Mouse (Mus musculus): ENCODE measurements around the gene Mdm4.
A peak's percentile ranks its signal among the peaks of the same experiment; 100 is the strongest.
"Not testable (repeated sequence)": the region's sequence is repeated elsewhere in the genome, so short reads cannot be mapped to it uniquely, and the experiment has no call there.

The Mdm4 gene

GRCm38 (mm10) chr1:133020137-133020894 lies 10.0 kb downstream of the Mdm4 start:
- DNase-seq (ENCODE audit: low spot score) = no peak

- no peak for DNase-seq (ENCODE audit: low spot score)
Measured at GRCm38 (mm10) chr1:133019312-133019711, 11.0 kb downstream of the Mdm4 start.

- no peak for DNase-seq (ENCODE audit: low spot score)
Measured at GRCm38 (mm10) chr1:133018580-133018979, 11.8 kb downstream of the Mdm4 start.

- no peak for DNase-seq (ENCODE audit: low spot score)
Measured at GRCm38 (mm10) chr1:133016775-133017428, 13.5 kb downstream of the Mdm4 start.

- no peak for DNase-seq (ENCODE audit: low spot score)
Measured at GRCm38 (mm10) chr1:133014196-133014595, 16.2 kb downstream of the Mdm4 start.

- peak; percentile 55 for DNase-seq (ENCODE audit: low spot score)
Measured at GRCm38 (mm10) chr1:133013331-133013730, 17.0 kb downstream of the Mdm4 start.

- DNase-seq (ENCODE audit: low spot score) = no peak
Measured at GRCm38 (mm10) chr1:133011955-133012841, 18.2 kb downstream of the Mdm4 start.

- no peak for DNase-seq (ENCODE audit: low spot score)
Measured at GRCm38 (mm10) chr1:133006571-133006970, 23.8 kb downstream of the Mdm4 start.

GRCm38 (mm10) chr1:133000347-133000746 lies 30.0 kb downstream of the Mdm4 start:
- DNase-seq (ENCODE audit: low spot score) = no peak

GRCm38 (mm10) chr1:132991580-132991979 lies 38.8 kb downstream of the Mdm4 start:
- no peak for DNase-seq (ENCODE audit: low spot score)

- DNase-seq (ENCODE audit: low spot score) = no peak
Measured at GRCm38 (mm10) chr1:132990733-132991132, 39.6 kb downstream of the Mdm4 start.

- not testable (repeated sequence) for DNase-seq (ENCODE audit: low spot score)
Measured at GRCm38 (mm10) chr1:132988556-132989459, 41.6 kb downstream of the Mdm4 start.

- peak; percentile 79 for DNase-seq (ENCODE audit: low spot score)
Measured at GRCm38 (mm10) chr1:132982728-132983127, 47.6 kb downstream of the Mdm4 start.

GRCm38 (mm10) chr1:132981232-132981631 lies 49.1 kb downstream of the Mdm4 start:
- DNase-seq (ENCODE audit: low spot score) = no peak

GRCm38 (mm10) chr1:132977402-132977801 lies 53.0 kb downstream of the Mdm4 start:
- DNase-seq (ENCODE audit: low spot score) = no peak

GRCm38 (mm10) chr1:132968659-132969058 lies 61.7 kb downstream of the Mdm4 start:
- DNase-seq (ENCODE audit: low spot score) = peak; percentile 76

GRCm38 (mm10) chr1:132964691-132965090 lies 65.7 kb downstream of the Mdm4 start:
- no peak for DNase-seq (ENCODE audit: low spot score)

- DNase-seq (ENCODE audit: low spot score) = no peak
Measured at GRCm38 (mm10) chr1:132964106-132964505, 66.3 kb downstream of the Mdm4 start.

GRCm38 (mm10) chr1:132961751-132962150 lies 68.6 kb downstream of the Mdm4 start:
- no peak for DNase-seq (ENCODE audit: low spot score)

GRCm38 (mm10) chr1:132956809-132957208 lies 73.6 kb downstream of the Mdm4 start:
- no peak for DNase-seq (ENCODE audit: low spot score)

- no peak for DNase-seq (ENCODE audit: low spot score)
Measured at GRCm38 (mm10) chr1:132947811-132948210, 82.5 kb downstream of the Mdm4 start.
